Mouse (Mus musculus): ENCODE measurements around the gene Mr1.

Mr1 gene

DNA sequence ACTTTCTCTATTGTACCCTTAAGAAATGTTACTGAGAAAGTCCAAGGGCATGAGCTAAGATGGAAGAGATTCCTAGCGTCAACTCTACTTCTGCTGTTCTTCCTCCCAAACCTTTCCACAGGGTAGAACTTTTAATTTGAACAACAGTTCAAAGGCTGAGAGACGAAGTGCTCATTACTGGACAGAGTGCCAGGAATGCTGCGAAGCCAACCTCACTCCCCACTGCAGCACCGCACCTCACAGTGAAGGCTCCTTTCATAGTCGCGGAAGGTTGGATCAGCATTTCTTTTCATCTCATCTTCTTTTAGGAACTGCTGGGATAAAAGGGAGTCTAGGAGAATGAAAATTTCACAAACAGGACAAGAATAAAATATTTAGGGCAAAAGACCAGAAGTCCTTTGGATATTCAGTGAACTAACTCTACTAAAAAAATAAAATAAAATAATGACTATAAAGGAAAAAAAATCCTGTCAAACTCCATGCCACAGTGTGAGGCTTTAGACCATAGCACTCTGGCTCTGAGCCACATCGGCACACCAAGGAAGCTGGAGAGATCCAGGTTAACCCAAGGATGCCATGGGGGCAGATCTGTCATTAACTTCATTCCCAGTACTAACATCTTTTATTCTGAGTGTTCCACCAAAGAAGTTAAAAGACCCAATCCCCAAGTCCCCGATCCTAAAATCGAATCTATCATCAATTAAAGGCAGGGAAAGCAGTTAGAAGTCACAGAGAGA is 52.5 kb downstream of the Mr1 start:
- DNase-seq (ENCODE audit: low spot score) = no peak

- no peak for DNase-seq (ENCODE audit: low spot score)
These were observed 53.3 kb downstream of the Mr1 start for GRCm38 (mm10) chr1:155093145-155093791.

- DNase-seq (ENCODE audit: low spot score) = peak; percentile 31
These were observed 54.5 kb downstream of the Mr1 start for GRCm38 (mm10) chr1:155091842-155092800.

DNA sequence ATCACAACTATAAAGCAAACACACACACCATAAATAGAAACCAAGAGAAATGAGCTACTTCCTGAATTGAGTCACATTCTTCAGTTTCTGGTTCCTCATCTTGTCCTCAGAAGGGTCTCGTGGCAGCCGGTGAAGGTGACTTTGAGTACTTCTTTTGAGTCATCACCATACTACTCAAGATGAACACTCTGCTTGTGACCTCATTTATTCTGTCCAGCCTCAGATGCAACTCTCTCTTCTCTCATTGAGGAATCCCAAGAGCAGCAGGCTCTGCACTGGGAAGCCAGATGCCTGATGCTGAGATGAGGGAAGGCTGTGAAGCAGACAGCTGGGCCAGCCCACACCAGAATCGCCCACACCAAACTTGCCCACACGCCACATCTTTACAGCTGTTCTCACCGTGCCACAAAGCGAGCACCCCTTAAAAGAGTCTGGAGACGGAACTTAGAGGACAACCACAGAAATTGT is 55.2 kb downstream of the Mr1 start:
- DNase-seq (ENCODE audit: low spot score) = no peak

DNA sequence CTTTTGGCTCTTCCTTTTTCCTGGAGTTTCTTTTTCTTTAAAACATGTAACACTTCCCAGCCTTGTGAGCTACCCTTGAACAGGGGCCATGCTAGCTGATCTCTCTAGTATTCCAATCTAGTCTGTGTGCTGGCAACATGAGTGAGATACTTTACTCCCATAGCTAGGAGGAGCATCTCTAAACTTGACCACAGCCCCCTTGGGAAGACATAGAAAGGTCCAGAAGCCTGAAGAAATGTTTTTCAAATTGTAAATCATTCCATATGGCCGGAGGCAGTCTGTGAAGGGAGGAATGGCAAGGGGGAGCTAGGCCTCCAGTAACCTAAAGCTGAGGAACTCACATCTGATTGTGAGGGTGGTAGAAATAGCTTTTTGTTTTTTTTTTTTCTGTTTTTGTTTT is 55.9 kb downstream of the Mr1 start:
- no peak for DNase-seq (ENCODE audit: low spot score)

DNA sequence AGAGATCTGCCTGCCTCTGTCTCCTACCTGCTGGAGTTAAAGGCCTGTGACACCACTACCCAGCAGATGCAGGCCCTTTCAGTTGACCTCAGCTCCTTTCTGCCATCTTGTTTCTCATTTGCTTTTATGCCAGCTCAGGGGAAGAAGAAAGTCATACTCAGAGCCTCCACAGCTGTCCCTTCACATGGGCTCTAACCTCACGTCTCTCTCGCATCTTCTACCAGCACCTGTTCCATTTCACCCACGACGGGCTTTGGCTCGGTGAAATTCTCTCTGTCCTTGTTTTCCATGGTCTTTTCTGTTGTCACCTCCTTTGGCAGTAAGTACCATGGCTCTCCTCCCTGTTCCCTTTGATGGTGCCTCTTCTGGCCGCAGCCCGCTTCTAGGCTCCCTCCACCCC is 56.3 kb downstream of the Mr1 start:
- no peak for DNase-seq (ENCODE audit: low spot score)

DNA sequence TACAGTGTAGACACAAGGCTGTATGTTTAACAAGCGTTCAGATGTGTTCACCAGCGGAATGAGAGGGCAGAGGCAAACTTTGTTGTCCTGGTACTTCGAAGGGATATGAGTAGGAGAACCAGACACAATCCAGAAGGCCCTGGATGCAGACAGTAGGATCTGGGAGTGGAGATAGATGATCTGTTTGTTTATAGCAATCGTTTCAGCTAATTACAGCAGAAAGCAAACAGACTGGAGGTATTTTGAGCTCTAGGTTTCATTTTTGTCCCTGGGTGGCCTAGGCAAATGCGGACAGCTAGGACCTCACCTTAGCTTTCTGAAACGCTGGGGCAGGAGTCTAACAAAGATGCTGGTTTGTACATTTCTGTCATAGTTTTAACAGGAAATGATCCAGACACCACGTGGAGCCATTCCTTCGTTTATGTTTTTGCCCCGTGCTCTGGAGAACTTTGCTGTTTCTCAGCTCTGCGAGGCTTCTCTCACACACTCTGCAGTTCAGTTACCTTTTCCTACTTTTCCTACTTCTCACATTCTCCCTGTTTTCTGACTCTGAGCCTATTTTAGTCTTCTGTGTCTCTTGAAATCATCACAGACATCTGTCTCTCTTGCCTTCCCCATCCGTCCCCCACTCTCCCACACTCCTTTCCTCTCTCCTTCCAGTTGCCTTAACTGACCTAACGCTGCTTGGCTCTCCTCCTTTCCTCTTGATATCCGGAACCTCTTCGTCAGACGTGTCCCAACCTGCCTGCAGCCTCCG is 57.6 kb downstream of the Mr1 start:
- no peak for DNase-seq (ENCODE audit: low spot score)

- DNase-seq (ENCODE audit: low spot score) = no peak
These were observed 58.6 kb downstream of the Mr1 start for GRCm38 (mm10) chr1:155088046-155088445.

GRCm38 (mm10) chr1:155086893-155087292 is 59.7 kb downstream of the Mr1 start:
- DNase-seq (ENCODE audit: low spot score) = no peak

DNA sequence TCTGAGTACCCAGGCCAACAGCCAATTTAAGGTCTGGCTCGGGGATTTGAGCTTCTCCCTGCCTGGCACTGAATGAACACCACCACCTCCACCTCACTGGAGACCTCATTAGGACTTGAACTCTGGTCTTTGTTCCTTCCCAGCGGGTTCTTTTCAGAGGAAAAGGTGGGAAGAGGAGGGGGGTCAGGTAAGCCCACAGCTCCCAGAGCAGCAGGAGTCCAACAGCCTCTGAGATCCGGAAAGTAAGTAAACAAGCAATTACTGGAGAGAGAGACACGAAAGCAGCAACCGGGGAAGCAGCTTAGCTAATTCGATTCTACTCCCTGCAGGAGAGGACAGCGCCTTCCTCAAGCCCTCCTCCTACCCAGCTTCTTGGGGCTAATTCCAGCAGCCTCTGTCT is 60.2 kb downstream of the Mr1 start:
- no peak for DNase-seq (ENCODE audit: low spot score)

- no peak for DNase-seq (ENCODE audit: low spot score)
These were observed 61.8 kb downstream of the Mr1 start for GRCm38 (mm10) chr1:155084839-155085238.

GRCm38 (mm10) chr1:155083271-155084265 is 63.0 kb downstream of the Mr1 start:
- DNase-seq (ENCODE audit: low spot score) = peak; percentile 93

DNA sequence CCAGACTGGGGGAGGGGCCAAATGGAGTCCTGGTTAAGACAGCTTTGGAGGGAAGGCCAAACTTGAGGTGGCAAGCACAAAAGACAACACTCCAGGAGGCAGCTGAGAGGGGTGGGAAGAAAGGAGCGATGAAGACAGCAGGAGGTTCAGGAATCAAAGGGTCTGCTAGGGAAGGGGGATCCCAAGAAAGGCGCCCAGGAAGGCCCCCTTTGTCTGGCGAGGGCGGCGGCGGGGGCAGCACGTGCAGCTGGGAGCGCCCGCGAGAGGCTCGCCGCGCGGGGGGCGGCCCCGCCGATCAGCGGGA is 63.7 kb downstream of the Mr1 start:
- peak; percentile 27 for DNase-seq (ENCODE audit: low spot score)

- DNase-seq (ENCODE audit: low spot score) = no peak
These were observed 64.3 kb downstream of the Mr1 start for GRCm38 (mm10) chr1:155082158-155082964.

DNA sequence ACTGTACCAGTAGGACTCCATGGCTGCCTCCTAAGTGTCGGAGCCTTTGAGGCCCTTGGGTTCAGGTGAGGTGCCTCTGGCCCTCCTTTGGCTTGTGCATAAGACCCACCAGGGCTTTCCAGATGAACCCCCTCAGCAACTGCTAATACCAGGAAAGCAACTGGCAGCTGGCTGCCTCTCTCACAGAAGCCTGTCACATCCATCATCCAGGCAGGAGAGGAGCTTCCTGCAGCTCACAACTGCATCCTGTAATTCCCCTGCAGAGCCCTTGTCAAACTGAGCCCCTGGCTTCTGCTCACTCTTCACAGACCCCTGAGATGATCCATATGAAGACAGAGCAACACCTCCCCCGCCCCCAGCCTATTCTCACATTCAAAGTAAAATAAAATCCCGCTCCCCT is 68.9 kb downstream of the Mr1 start:
- DNase-seq (ENCODE audit: low spot score) = no peak

Data from ovary, adult 18-20 months (tissue).